Mouse (Mus musculus) ES-Bruce4 (cell line): ENCODE data around the gene Nemf.

ENCODE experiments used
- CTCF ChIP-seq: IDR thresholded peaks from one replicate; pipeline ENCODE4 v1.8.1; 2011; ENCODE audit warnings: low read depth, low read length
- POLR2A ChIP-seq: IDR thresholded peaks from one replicate; pipeline ENCODE4 v1.8.1; 2011; ENCODE audit warnings: low read length; ENCODE audit not compliant: insufficient read depth

- no peak for TF ChIP-seq CTCF
- no peak for TF ChIP-seq POLR2A
Measured at GRCm38 (mm10) chr12:69268956-69269355, 88.0 kb downstream of the Nemf start.
